ENCODE assay signal across 10 mouse cellular contexts in genomic region chr4:140779803-140780397, GRCm38 (mm10). TPM values are rescaled to one million over a fixed set of nuclear protein-coding genes. Genes with fewer than 3 reads are reported as not detected.
DNase-seq lines count a peak whose midpoint lies in the region; ATAC-seq and TF ChIP-seq lines count a peak whose summit lies in the region.
"Had no signal": no experiment of that assay in that cellular context is flagged by ENCODE, and none has a peak within 500 bp of the region (broad histone marks: within the 10 kb centered on the region; RNA-seq: fewer than 3 reads in every experiment).

No protein-coding gene starts in this region.

- peak overlapping the region; percentile 14; the same call in 1 of the 2 replicates for H3K4me2 ChIP-seq in heart, embryonic 12.5 days
- no peak overlapping the region for H3K4me2 ChIP-seq in liver, embryonic 14.5 days (ENCODE audit: low read depth)
- H3K4me2 ChIP-seq: hindbrain, embryonic 15.5 days had no signal

- H3K9me3 ChIP-seq in heart, embryonic 12.5 days (replicated peaks), result peaks cover 6% of the 10 kb centered on the region
- H3K9me3 ChIP-seq in liver, embryonic 14.5 days (ENCODE audit: control insufficient read depth, low read length), result no peaks in the 10 kb centered on the region; the same call in 1 of the 2 replicates
- H3K9me3 ChIP-seq: hindbrain, embryonic 15.5 days had no signal

- no peaks in the 10 kb centered on the region for H3K27me3 ChIP-seq in heart, embryonic 12.5 days (replicated peaks)
- no peaks in the 10 kb centered on the region for H3K27me3 ChIP-seq in liver, embryonic 14.5 days (ENCODE audit: control insufficient read depth, insufficient read depth, low read length)
- H3K27me3 ChIP-seq: hindbrain, embryonic 15.5 days had no signal

- no peak for TF ChIP-seq CTCF in liver, embryonic 14.5 days (IDR thresholded peaks at IDR 0.05; ENCODE audit: low read depth)

- peak overlapping the region; percentile 47; the same call in 1 of the 2 replicates for H3K27ac ChIP-seq in heart, embryonic 12.5 days (ENCODE audit: poor library complexity, severe bottlenecking)
- no peak overlapping the region for H3K27ac ChIP-seq in liver, embryonic 14.5 days
- H3K27ac ChIP-seq: hindbrain, embryonic 15.5 days had no signal

- H3K36me3 ChIP-seq in heart, embryonic 12.5 days, result no peaks in the 10 kb centered on the region
- H3K36me3 ChIP-seq in liver, embryonic 14.5 days (replicated peaks; ENCODE audit: control insufficient read depth, insufficient read depth, low read depth), result no peaks in the 10 kb centered on the region
- H3K36me3 ChIP-seq: hindbrain, embryonic 15.5 days had no signal

- TF ChIP-seq EP300 in liver, embryonic 14.5 days (IDR thresholded peaks at IDR 0.05; ENCODE audit: low read depth), result no peak

- H3K4me3 ChIP-seq in heart, embryonic 12.5 days, result no peak overlapping the region
- no peak overlapping the region for H3K4me3 ChIP-seq in liver, embryonic 14.5 days (ENCODE audit: insufficient read depth in 1 of 2, low read depth in 2 of 2, low read length in 2 of 2)
- H3K4me3 ChIP-seq: hindbrain, embryonic 15.5 days had no signal

- no peak overlapping the region for H3K9ac ChIP-seq in heart, embryonic 12.5 days
- H3K9ac ChIP-seq in liver, embryonic 14.5 days (replicated peaks), result no peak overlapping the region
- H3K9ac ChIP-seq: hindbrain, embryonic 15.5 days had no signal

- peak; percentile 60 for ATAC-seq in heart, embryonic 12.5 days (ENCODE audit: insufficient number of reproducible peaks, low FRiP score)
- ATAC-seq in liver, embryonic 14.5 days (ENCODE audit: insufficient read depth), result peak; percentile 51; the same call in 1 of the 2 replicates

- H3K4me1 ChIP-seq in heart, embryonic 12.5 days (replicated peaks), result peaks cover 15% of the 10 kb centered on the region
- peaks cover 0 to 3% of the 10 kb centered on the region in 2 experiments; a peak in 1 of 4 replicates for H3K4me1 ChIP-seq in liver, embryonic 14.5 days (replicated peaks; ENCODE audit: control insufficient read depth in 2 of 2, insufficient read depth in 2 of 2, low read length in 1 of 2)
- H3K4me1 ChIP-seq: hindbrain, embryonic 15.5 days had no signal

- 10% methylated on average over 19 of the region's 19 CpGs for WGBS in heart, embryonic 12.5 days
- 32% methylated on average over 19 of the region's 19 CpGs for WGBS in liver, embryonic 14.5 days (ENCODE audit: insufficient replicate concordance)

- DNase-seq in kidney, postnatal 10 days, result peak; percentile 46
- no peak for DNase-seq in kidney, adult 11 months
- DNase-seq in adrenal gland, postnatal 36 days, result peak; percentile 83 to 85
- DNase-seq in liver, embryonic 14.5 days (ENCODE audit: low read depth in 3 of 3, low spot score in 3 of 3), result no peak
- peak; percentile 42 for DNase-seq in yolk sac, embryonic 10.5 days (ENCODE audit: low spot score)
- DNase-seq in spleen, postnatal 10 days (ENCODE audit: low spot score in 2 of 2), result no peak
- no peak for DNase-seq in thymus, adult 18-20 months

RNA-seq across cellular contexts. Expression of gene Padi4, which starts 5.9 kb away (rescaled TPM):
- total RNA-seq in adrenal gland, postnatal 36 days (2021), result under 1 TPM; 0.23 to 0.63 TPM
- 2.1 and 2.5 TPM in 2 replicates for polyA plus RNA-seq in heart, embryonic 12.5 days (2016; fragmentation: Nextera tagmentation; extraction: Ambion mirVana)
- 0.37 and 0.58 TPM in 2 replicates for polyA plus RNA-seq in liver, embryonic 14.5 days (2012; rRNA removed)
- 0.34 and 0.52 TPM in 2 replicates for polyA plus RNA-seq in liver, embryonic 14.5 days (2014; fragmentation: Nextera tagmentation; extraction: Ambion mirVana)

RNA-seq across cellular contexts. Expression of gene Padi3, which starts 30.5 kb away (rescaled TPM):
- total RNA-seq in adrenal gland, postnatal 36 days (2021), result not detected
- 0.45 and 0.50 TPM in 2 replicates for polyA plus RNA-seq in heart, embryonic 12.5 days (2016; fragmentation: Nextera tagmentation; extraction: Ambion mirVana)
- polyA plus RNA-seq in liver, embryonic 14.5 days (2012; rRNA removed), result 0.11 and 0.17 TPM in 2 replicates
- polyA plus RNA-seq in liver, embryonic 14.5 days (2014; fragmentation: Nextera tagmentation; extraction: Ambion mirVana), result 0.13 and 0.25 TPM in 2 replicates
- polyA plus RNA-seq: hindbrain, embryonic 15.5 days; small intestine, adult 2 months had no signal

RNA-seq across cellular contexts. Expression of gene Padi6, which starts 37.5 kb away (rescaled TPM):
- not detected for total RNA-seq in adrenal gland, postnatal 36 days (2021)
- not detected in 2 replicates for polyA plus RNA-seq in heart, embryonic 12.5 days (2016; fragmentation: Nextera tagmentation; extraction: Ambion mirVana)
- not detected in 2 replicates for polyA plus RNA-seq in liver, embryonic 14.5 days (2012; rRNA removed)
- polyA plus RNA-seq in liver, embryonic 14.5 days (2014; fragmentation: Nextera tagmentation; extraction: Ambion mirVana), result not detected in 2 replicates
- polyA plus RNA-seq: hindbrain, embryonic 15.5 days; small intestine, adult 2 months had no signal

Comparison
In these comparisons a context has a peak if more than half of its experiments do, and no peak if none do; other contexts are left out.
1. DNase-seq: peak in kidney, postnatal 10 days (single experiment), adrenal gland, postnatal 36 days (2 of 2) and yolk sac, embryonic 10.5 days (single experiment); none in kidney, adult 11 months (single experiment), liver, embryonic 14.5 days (0 of 3), spleen, postnatal 10 days (0 of 2) and thymus, adult 18-20 months (0 of 2).